Mouse (Mus musculus): ENCODE data around the gene Mrps23.

Gene Mrps23

DNA sequence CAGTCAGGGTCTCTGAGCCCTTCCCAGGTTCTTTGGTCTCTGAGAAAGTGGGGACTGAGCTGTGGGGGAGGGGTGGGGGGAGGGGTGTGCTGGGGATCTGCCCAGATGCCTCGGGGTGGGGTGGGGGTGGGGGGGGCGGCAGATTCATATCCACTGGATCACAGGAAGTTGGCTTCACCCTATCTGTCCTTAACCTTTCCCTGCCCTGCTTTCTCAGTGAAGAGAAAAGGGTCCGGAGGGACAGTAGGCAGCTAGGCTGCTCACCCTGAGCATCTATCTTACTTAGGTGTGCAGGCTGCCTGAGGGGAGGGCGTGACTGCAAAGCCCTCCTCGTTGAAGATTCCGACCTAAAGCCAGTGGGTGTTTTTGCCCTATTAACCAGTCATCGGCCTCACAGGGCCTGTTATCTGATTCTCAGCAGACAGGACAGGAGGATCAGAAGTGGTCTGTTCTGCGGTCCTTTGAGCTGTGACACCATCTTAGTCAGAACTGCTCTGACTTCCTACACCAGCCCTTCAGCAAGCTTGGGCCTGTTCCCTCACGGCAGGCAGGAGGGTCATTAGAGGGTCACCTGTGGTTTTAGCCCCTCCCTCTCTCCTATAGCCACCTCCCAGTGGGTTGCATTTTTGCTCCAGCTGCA, 30.7 kb upstream of the Mrps23 start:
- in situ Hi-C loops (cut with MseI, MboI), result no loop called here

GRCm38 (mm10) chr11:88180467-88180958, 23.7 kb upstream of the Mrps23 start:
- in situ Hi-C loops (cut with MseI, MboI), result no loop called here

GRCm38 (mm10) chr11:88180959-88181619, 23.1 kb upstream of the Mrps23 start:
- in situ Hi-C loops (cut with MseI, MboI), result no loop called here

DNA sequence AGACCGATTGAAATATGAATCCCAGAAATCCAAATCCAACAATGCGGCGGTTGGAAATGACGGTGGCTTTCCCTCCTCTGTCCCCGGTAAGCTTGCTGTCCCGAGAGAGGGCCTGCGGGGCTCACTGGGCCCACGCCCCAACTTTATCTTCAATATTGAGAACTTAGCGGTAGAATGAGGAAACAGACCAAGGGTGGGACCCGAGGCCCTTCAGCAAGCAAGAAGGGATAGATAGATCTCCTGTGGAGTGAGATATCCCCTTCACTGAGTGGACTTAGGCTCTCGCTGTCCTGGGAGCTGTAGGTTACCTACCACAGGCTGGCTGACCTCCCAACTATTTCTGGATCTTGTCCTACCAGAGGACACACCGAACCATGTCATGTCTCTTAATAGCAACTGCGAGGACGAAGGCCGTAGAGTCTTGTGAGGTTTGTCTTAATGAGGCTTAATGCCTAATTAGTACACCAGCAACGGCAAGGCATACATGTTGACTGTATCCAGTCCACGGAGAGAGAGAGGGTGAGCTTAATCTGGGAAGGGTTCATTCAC, 19.5 kb upstream of the Mrps23 start:
- in situ Hi-C loops (cut with MseI, MboI), result no loop called here

- in situ Hi-C loops (cut with MseI, MboI), result no loop called here
Measured at GRCm38 (mm10) chr11:88186078-88186946, 17.9 kb upstream of the Mrps23 start.

DNA sequence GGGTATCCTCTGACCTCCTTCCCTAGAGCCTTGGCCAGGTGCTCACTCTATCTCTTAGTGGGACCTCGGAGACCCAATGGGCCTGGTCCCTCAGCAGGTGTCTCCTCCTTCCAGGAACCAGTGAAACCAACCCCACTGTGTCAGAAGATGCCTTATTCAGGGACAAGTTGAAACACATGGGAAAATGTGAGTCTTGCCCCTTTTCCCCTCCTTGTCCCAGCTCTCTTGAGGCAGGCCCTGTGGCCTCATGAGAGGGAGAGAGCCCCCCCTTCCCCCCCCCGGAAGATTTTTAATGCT, 17.3 kb upstream of the Mrps23 start:
- in situ Hi-C loops (cut with MseI, MboI), result no loop called here

- in situ Hi-C loops (cut with MseI, MboI), result no loop called here
Measured at GRCm38 (mm10) chr11:88187417-88188133, 16.6 kb upstream of the Mrps23 start.

DNA sequence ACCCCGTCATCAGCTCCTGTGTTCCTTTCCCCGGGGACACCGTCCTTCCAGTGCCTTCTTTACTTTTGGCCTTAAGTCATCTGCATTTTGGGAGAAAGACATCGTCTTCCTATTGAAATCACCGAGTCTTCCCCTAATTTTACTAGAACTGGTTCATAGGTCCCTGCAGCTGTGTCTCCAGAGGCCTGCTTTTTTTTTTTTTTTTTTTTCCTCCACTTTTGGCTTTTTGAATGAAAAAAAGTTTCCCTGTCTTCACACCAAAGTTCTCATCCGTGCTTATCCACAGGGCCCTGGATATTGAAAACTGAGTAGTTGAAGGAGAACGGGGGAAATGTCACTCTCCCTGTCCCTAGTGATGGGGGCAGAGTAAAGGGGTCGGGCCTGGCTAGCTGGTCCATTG, 16.0 kb upstream of the Mrps23 start:
- in situ Hi-C loops (cut with MseI, MboI), result no loop called here

DNA sequence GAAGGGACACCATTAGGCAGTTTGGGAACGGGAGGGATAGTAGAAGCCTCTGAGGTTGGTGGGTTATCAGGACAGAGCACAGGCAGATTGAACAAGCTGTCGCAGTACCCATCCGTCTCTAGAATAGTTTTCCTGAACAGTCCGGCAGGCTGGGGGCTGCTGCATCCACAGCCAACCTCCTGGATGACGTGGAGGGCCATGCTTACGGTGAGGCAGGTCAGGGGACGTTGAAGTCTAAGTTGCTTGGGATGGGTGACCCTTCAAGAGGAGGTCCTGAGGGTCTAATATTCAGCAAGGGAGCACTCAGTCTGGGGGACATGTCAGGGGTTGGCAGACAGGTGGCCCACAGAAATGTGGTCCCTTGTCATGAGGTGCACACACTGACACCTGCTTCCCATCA, 15.6 kb upstream of the Mrps23 start:
- in situ Hi-C loops (cut with MseI, MboI), result no loop called here

DNA sequence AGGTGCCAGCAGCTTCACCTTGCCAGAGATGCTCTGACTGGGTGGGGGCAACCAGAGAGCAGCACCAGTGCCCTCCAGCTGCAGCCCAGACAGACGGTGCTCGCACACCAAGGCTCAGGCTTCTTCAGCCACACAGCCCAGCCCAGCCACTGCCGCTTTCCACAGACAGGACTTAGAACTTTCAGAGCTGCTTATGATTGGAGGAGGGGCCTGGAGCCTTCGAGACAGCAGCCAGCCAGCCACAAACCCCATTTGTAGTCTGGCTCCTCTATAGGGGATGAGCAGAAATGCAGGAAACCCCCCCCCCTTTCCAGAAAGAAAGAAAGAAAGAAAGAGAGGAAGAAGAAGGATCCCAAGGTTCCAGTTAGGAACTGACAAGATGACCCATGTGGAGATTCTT, 11.6 kb upstream of the Mrps23 start:
- in situ Hi-C loops (cut with MseI, MboI), result no loop called here

- in situ Hi-C loops (cut with MseI, MboI), result no loop called here
Measured at GRCm38 (mm10) chr11:88193098-88193823, 10.9 kb upstream of the Mrps23 start.

- in situ Hi-C loops (cut with MseI, MboI), result no loop called here
Measured at GRCm38 (mm10) chr11:88193824-88194696, 10.1 kb upstream of the Mrps23 start.

GRCm38 (mm10) chr11:88195699-88196098, 8.5 kb upstream of the Mrps23 start:
- in situ Hi-C loops (cut with MseI, MboI), result loop anchor here (5.0 kb wide), 3 partner anchors 133 to 228 kb away; no protein-coding TSS in a partner anchor

DNA sequence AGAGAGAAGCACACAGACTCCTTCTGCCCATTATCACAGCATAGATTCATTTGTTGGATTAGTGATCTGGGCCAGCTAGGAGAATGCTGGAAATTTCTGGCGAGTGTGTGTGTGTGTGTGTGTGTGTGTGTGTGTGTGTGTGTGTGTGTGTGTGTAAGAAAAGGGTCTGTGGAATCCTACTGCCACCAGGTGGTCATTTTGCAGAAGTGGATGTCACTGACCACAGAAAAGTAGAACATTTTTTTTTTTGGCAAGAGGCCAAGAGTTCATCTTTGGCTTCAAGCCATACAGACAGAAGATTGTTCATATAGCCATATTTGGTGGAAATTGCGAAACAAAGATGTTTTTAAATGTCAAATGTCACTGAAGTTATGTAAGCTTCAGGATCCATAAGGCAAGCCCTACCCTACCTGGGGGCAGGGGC, 7.0 kb upstream of the Mrps23 start:
- in situ Hi-C loops (cut with MseI, MboI), result loop anchor here (5.0 kb wide), 3 partner anchors 135 to 230 kb away; no protein-coding TSS in a partner anchor

GRCm38 (mm10) chr11:88198223-88198622, 6.0 kb upstream of the Mrps23 start:
- in situ Hi-C loops (cut with MseI, MboI), result loop anchor here (5.0 kb wide), 3 partner anchors 136 to 231 kb away; no protein-coding TSS in a partner anchor

- in situ Hi-C loops (cut with MseI, MboI), result no loop called here
Measured at GRCm38 (mm10) chr11:88201172-88201571, 3.0 kb upstream of the Mrps23 start.

- in situ Hi-C loops (cut with MseI, MboI), result no loop called here
Measured at GRCm38 (mm10) chr11:88202077-88202476, 2.1 kb upstream of the Mrps23 start.

DNA sequence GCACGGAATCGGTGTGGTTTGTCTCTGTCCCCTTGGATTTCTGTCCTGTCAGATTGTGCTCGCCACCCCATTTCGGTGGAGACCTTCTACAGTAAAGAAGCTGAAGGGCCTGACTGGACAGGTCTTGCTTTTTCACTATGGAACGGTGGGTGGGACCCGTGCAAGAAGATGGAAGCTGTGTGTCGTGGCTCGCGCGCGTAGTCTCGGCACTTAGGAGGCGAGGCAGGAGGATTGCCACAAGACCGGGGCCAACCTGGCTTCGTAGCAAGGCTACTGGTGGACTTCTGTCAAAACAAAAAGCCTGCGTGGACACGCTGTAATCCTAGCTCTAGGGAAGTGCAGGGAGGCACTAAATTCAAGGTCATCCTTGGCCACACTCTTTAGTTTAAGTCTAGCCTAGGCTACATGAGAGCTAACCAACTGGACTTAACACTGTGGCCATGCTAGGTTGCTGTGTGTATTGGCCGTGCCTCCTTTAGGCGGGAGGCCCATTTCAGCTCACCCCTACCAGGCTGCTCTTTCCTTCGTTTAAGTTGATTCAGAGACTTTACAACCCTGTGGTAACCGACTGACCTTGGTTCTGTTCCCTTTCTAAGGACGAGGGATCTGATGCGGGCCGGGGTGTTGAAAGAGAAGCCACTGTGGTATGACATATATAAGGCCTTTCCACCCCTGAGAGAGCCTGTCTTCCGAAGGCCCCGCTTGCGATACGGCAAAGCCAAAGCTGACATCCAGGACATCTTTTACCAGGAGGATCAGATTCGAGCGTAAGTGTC, 593 bp downstream of the Mrps23 start:
- in situ Hi-C loops (cut with MseI, MboI), result loop anchor here in 1 of 2 experiments (5.0 kb wide), 1 partner anchor 232 kb away; no protein-coding TSS in a partner anchor

DNA sequence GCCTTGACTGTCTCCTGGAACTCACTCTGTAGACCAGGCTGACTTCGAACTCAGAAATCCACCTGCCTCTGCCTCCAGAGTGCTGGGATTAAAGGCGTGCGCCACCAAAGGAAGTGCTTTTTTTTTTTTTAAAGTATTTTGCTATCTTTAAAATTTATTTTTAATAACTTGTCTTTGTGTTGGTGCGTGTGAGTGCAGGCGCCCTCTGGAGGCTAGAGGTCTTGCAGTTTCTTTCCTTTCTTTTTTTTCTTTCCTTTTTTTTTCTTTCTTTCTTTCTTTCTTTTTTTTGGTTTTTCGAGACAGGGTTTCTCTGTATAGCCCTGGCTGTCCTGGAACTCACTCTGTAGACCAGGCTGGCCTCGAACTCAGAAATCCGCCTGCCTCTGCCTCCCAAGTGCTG, 2.4 kb downstream of the Mrps23 start:
- in situ Hi-C loops (cut with MseI, MboI), result loop anchor here in 1 of 2 experiments (5.0 kb wide), 1 partner anchor 234 kb away; no protein-coding TSS in a partner anchor

Data from mouse trophoblast stem cell (cell line).